Mouse (Mus musculus) effector memory CD4-positive, alpha-beta T cell, adult 5 months (primary cell): ENCODE results near the gene Trim34a. TPM values are rescaled to one million over a fixed set of nuclear protein-coding genes. Genes with fewer than 3 reads are reported as not detected.

Source experiments
- polyA plus RNA-seq: library from polyadenylated mRNA; unstranded; fragments of 100-300 nt; shearing (Covaris generic); gene quantifications from one replicate; pipeline ENCODE4 v1.2.1, GENCODE M21; 2017

Trim34a gene
- polyA plus RNA-seq: 27.7 TPM

GRCm38 (mm10) chr7:104244287-104245181 lies at the start of gene Trim34a:
TSS of gene Trim34a (plus strand) at chr7:104244457.

GRCm38 (mm10) chr7:104195885-104196284 lies 48.4 kb upstream of the Trim34a start, which contains the start of gene Olfr649:
TSS of gene Olfr649 (minus strand) at chr7:104195985.

GRCm38 (mm10) chr7:104218701-104219569 lies 25.3 kb upstream of the Trim34a start, which contains the start of gene Trim6:
TSS of gene Trim6 (plus strand) at chr7:104218793.

GRCm38 (mm10) chr7:104287576-104288443 lies 43.6 kb downstream of the Trim34a start, which contains the start of gene Trim5:
TSS of gene Trim5 (minus strand) at chr7:104288094.

Other genes with a start within 250 kb of the Trim34a start
- gene Olfr638, start 245.7 kb upstream of the Trim34a start, polyA plus RNA-seq: not detected
- gene Olfr639, start 227.2 kb upstream of the Trim34a start, polyA plus RNA-seq: not detected
- gene Olfr640, start 218.9 kb upstream of the Trim34a start, polyA plus RNA-seq: not detected
- not detected for gene Olfr641, start 209.0 kb upstream of the Trim34a start, polyA plus RNA-seq
- not detected for gene Olfr642, start 191.8 kb upstream of the Trim34a start, polyA plus RNA-seq
- 0.25 TPM for gene 4930516K23Rik, start 183.0 kb upstream of the Trim34a start, polyA plus RNA-seq
- not detected for gene Olfr644, start 172.6 kb upstream of the Trim34a start, polyA plus RNA-seq
- gene Olfr645, start 159.0 kb upstream of the Trim34a start, polyA plus RNA-seq: not detected
- not detected for gene Olfr646, start 139.6 kb upstream of the Trim34a start, polyA plus RNA-seq
- not detected for gene Ubqln5, start 114.6 kb upstream of the Trim34a start, polyA plus RNA-seq
- gene Olfr643, start 107.1 kb upstream of the Trim34a start, polyA plus RNA-seq: not detected
- not detected for gene Ubqln3, start 101.2 kb upstream of the Trim34a start, polyA plus RNA-seq
- gene Ubqlnl, start 93.9 kb upstream of the Trim34a start, polyA plus RNA-seq: not detected
- not detected for gene Olfm5, start 79.6 kb upstream of the Trim34a start, polyA plus RNA-seq
- gene Olfr648, start 61.1 kb upstream of the Trim34a start, polyA plus RNA-seq: 0.17 TPM
- not detected for gene Olfr649, start 48.5 kb upstream of the Trim34a start, polyA plus RNA-seq
- gene Trim6, start 25.7 kb upstream of the Trim34a start, polyA plus RNA-seq: 2.8 TPM
- 17.1 TPM for gene Trim5, start 43.6 kb downstream of the Trim34a start, polyA plus RNA-seq
- gene Trim12a, start 71.0 kb downstream of the Trim34a start, polyA plus RNA-seq: 110 TPM
- gene Trim34b, start 85.0 kb downstream of the Trim34a start, polyA plus RNA-seq: not detected
- gene Trim12c, start 108.9 kb downstream of the Trim34a start, polyA plus RNA-seq: 7.9 TPM
- gene Trim30b, start 125.4 kb downstream of the Trim34a start, polyA plus RNA-seq: 0.52 TPM
- gene Trim30c, start 156.4 kb downstream of the Trim34a start, polyA plus RNA-seq: 1.0 TPM
- gene Trim30a, start 220.7 kb downstream of the Trim34a start, polyA plus RNA-seq: 39.1 TPM